Mouse (Mus musculus): ENCODE data around the gene Pnma1.

- TF ChIP-seq EP300 (IDR thresholded peaks at IDR 0.05; ENCODE audit: low read length) (0 out of 2 replicates have a peak, but pooled peaks have one; percentile 38), CTCF (conservative IDR thresholded peaks at IDR 0.05 in 1 of 2, IDR thresholded peaks at IDR 0.05 in 1 of 2; ENCODE audit: low read depth in 2 of 2, low read length in 2 of 2) (no peak), USF1 (IDR thresholded peaks at IDR 0.05; ENCODE audit: low read depth, low read length) (no peak), ZC3H11A (IDR thresholded peaks at IDR 0.05; ENCODE audit: low read depth, low read length) (no peak), ELF1 (IDR thresholded peaks at IDR 0.05; ENCODE audit: low read depth, low read length) (peak; percentile 17; the same call in 1 of the 2 replicates), ZNF384 (IDR thresholded peaks at IDR 0.05; ENCODE audit: low read depth, low read length) (no peak), POLR2A (IDR thresholded peaks at IDR 0.05; ENCODE audit: low read depth, low read length) (peak; percentile 48; the same call in 1 of the 2 replicates), CHD1 (IDR thresholded peaks at IDR 0.05; ENCODE audit: low read depth, low read length) (no peak), MAFK (IDR thresholded peaks at IDR 0.05; ENCODE audit: insufficient replicate concordance, low read length) (no peak)
Observed at GRCm38 (mm10) chr12:84175659-84176061, 27.4 kb upstream of the Pnma1 start.

Data from CH12.LX (cell line).